In genomic region chr15:78384220-78385116, GRCm38 (mm10) we compare ENCODE assay signal across 9 mouse cellular contexts. TPM values are rescaled to one million over a fixed set of nuclear protein-coding genes. Genes with fewer than 3 reads are reported as not detected.
DNase-seq lines count a peak whose midpoint lies in the region; ATAC-seq and TF ChIP-seq lines count a peak whose summit lies in the region.
"Had no signal": no experiment of that assay in that cellular context is flagged by ENCODE, and none has a peak within 500 bp of the region (broad histone marks: within the 10 kb centered on the region; RNA-seq: fewer than 3 reads in every experiment).

No protein-coding gene starts in this region.

- DNase-seq in kidney, adult 2 months, result peak; percentile 36
- DNase-seq in kidney, adult 18-20 months, result no peak
- DNase-seq in right cerebral cortex, adult 18-20 months, result peak; percentile 35
- DNase-seq in right cerebral cortex, postnatal 25 days, result no peak
- DNase-seq in yolk sac, embryonic 10.5 days (ENCODE audit: low spot score), result peak; percentile 79
- no peak for DNase-seq in spleen, adult 18-20 months

- ATAC-seq in intestine, embryonic 15.5 days, result peak; percentile 84

- H3K9me3 ChIP-seq in intestine, embryonic 15.5 days, result no peaks in the 10 kb centered on the region

- no peaks in the 10 kb centered on the region for H3K36me3 ChIP-seq in kidney, adult 2 months (ENCODE audit: control insufficient read depth, insufficient read depth, low read length)
- no peaks in the 10 kb centered on the region for H3K36me3 ChIP-seq in intestine, embryonic 15.5 days

- 56% methylated on average over 7 of the region's 7 CpGs for WGBS in kidney, adult 2 months
- WGBS in intestine, embryonic 15.5 days, result 62% methylated on average over 7 of the region's 7 CpGs

- peak overlapping the region; percentile 12; the same call in 1 of the 2 replicates for H3K27ac ChIP-seq in kidney, adult 2 months (ENCODE audit: insufficient read depth, low read depth, low read length)
- H3K27ac ChIP-seq in intestine, embryonic 15.5 days, result 0 out of 2 replicates have a peak overlapping the region, but pooled peaks have one; percentile 19

- peaks cover 16% of the 10 kb centered on the region; the same call in 1 of the 2 replicates for H3K4me1 ChIP-seq in kidney, adult 2 months (ENCODE audit: control insufficient read depth, insufficient read depth, low read length)
- no peaks in the 10 kb centered on the region for H3K4me1 ChIP-seq in intestine, embryonic 15.5 days (replicated peaks)

- no peak overlapping the region for H3K9ac ChIP-seq in intestine, embryonic 15.5 days

- H3K4me3 ChIP-seq in kidney, adult 2 months (ENCODE audit: insufficient read depth, low read depth, low read length), result no peak overlapping the region
- H3K4me3 ChIP-seq in intestine, embryonic 15.5 days (replicated peaks), result no peak overlapping the region

- H3K4me2 ChIP-seq in intestine, embryonic 15.5 days (replicated peaks), result no peak overlapping the region

- TF ChIP-seq POLR2A in kidney, adult 2 months (IDR thresholded peaks at IDR 0.05; ENCODE audit: low read depth, low read length), result no peak

- TF ChIP-seq CTCF in kidney, adult 2 months (conservative IDR thresholded peaks at IDR 0.05; ENCODE audit: insufficient read depth, insufficient read length, low read depth, low read length), result no peak

- H3K27me3 ChIP-seq in kidney, adult 2 months (replicated peaks; ENCODE audit: control insufficient read depth, insufficient read depth, low read length), result no peaks in the 10 kb centered on the region
- peaks cover 19% of the 10 kb centered on the region for H3K27me3 ChIP-seq in intestine, embryonic 15.5 days (replicated peaks)

RNA-seq across cellular contexts. Expression of gene Tex33, which starts 11.2 kb away (rescaled TPM):
- 0.41 and 0.48 TPM in 2 replicates for polyA plus RNA-seq in kidney, adult 2 months (2012; rRNA removed)
- not detected in 2 replicates for polyA plus RNA-seq in intestine, embryonic 15.5 days (2015; fragmentation: Nextera tagmentation; extraction: Ambion mirVana)
- polyA plus RNA-seq: limb, embryonic 14.5 days; neural tube, embryonic 11.5 days had no signal

RNA-seq across cellular contexts. Expression of gene Tst, which starts 21.2 kb away (rescaled TPM):
- polyA plus RNA-seq in kidney, adult 2 months (2012; rRNA removed), result 151 and 161 TPM in 2 replicates
- 33.4 and 45.0 TPM in 2 replicates for polyA plus RNA-seq in intestine, embryonic 15.5 days (2015; fragmentation: Nextera tagmentation; extraction: Ambion mirVana)

RNA-seq across cellular contexts. Expression of gene Mpst, which starts 21.7 kb away (rescaled TPM):
- polyA plus RNA-seq in kidney, adult 2 months (2012; rRNA removed), result 270 and 419 TPM in 2 replicates
- polyA plus RNA-seq in intestine, embryonic 15.5 days (2015; fragmentation: Nextera tagmentation; extraction: Ambion mirVana), result 2.6 and 3.1 TPM in 2 replicates

RNA-seq across cellular contexts. Expression of gene Kctd17, which starts 43.9 kb away (rescaled TPM):
- polyA plus RNA-seq in kidney, adult 2 months (2012; rRNA removed), result 163 and 184 TPM in 2 replicates
- 28.7 and 31.0 TPM in 2 replicates for polyA plus RNA-seq in intestine, embryonic 15.5 days (2015; fragmentation: Nextera tagmentation; extraction: Ambion mirVana)

RNA-seq across cellular contexts. Expression of gene Csf2rb, which starts 58.9 kb away (rescaled TPM):
- 3.0 and 7.3 TPM in 2 replicates for polyA plus RNA-seq in kidney, adult 2 months (2012; rRNA removed)
- 1.4 and 2.0 TPM in 2 replicates for polyA plus RNA-seq in intestine, embryonic 15.5 days (2015; fragmentation: Nextera tagmentation; extraction: Ambion mirVana)

Comparison
In these comparisons a context has a peak if more than half of its experiments do, and no peak if none do; other contexts are left out.
1. DNase-seq: peak in kidney, adult 2 months (single experiment), right cerebral cortex, adult 18-20 months (single experiment) and yolk sac, embryonic 10.5 days (single experiment); none in kidney, adult 18-20 months (single experiment), right cerebral cortex, postnatal 25 days (single experiment) and spleen, adult 18-20 months (0 of 2).
2. RNA of gene Mpst, which starts 21.7 kb away (polyA plus RNA-seq): 270 to 419 TPM in kidney, adult 2 months; 2.6 to 3.1 TPM in intestine, embryonic 15.5 days; every median in the first group is over 10 times any median in the second.